Mouse (Mus musculus): ENCODE measurements around the gene Hoxa13.

Gene Hoxa13

GRCm38 (mm10) chr6:52221337-52221992 lies 39.2 kb downstream of the Hoxa13 start, which contains the start of gene Hoxa7:
Gene Hoxa7, minus strand, starts transcription at chr6:52221854.
- DNase-seq = peak; percentile 97

DNA sequence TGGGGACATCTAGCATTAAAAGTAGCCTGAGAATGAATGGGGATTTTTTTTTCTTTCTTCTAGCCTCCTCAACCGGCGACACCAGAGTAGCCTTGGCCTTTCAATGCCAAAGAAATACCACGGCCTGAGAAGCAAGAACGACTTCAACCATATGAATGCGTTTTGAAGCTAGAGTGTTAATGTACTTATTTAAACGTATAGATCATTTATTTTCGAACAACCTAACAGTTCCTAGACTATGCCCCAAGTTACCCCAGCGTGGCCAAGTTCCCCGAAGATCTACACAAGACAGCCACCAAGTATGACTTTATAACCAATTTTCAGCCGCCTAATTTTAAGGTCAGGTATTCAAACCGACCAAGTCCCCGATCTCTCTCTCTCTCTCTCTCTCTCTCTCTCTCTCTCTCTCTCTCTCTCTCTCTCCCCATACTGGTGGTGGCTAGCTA lies 39.8 kb downstream of the Hoxa13 start:
- DNase-seq = no peak

DNA sequence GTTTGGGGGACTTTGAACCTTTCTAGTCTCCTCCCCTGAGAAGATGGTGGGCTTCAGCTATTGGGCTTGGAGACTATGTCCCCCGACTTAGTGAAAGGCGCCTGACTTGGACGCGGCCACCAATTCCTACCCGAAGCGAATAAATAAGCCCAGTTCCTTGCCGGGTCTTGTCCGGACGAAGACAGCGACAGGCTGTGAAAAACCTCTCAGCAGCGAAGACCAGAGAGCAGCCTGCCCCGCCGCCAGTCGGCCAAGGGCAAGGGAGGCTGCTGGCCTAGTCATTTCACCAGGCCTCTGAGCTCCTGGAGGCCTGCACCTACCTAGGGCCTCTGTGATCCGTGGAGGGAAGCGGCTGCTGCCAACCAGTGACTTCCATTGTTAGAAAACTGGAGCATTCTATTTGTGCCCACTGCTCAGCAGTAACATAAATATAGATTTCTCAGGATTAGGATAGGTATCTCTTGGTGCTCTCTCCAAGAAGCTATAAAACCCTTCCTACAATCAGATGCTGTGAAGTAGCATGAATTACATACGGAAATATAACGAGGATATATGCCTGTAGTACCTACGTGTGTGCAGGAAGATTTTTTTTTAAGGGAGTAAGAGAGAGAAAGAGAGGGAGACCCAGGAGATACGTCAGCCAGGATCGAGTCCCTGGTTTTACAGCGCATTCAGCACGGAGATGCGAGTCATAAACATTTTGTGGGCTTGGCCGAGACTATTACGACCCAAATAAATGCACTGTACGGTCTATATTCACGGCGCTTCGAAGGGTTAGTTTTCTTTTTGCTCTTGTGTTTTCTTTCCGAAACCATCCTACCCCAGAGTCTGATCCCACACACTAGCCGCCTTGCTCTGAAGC lies 40.4 kb downstream of the Hoxa13 start:
- DNase-seq = peak; percentile 75

DNA sequence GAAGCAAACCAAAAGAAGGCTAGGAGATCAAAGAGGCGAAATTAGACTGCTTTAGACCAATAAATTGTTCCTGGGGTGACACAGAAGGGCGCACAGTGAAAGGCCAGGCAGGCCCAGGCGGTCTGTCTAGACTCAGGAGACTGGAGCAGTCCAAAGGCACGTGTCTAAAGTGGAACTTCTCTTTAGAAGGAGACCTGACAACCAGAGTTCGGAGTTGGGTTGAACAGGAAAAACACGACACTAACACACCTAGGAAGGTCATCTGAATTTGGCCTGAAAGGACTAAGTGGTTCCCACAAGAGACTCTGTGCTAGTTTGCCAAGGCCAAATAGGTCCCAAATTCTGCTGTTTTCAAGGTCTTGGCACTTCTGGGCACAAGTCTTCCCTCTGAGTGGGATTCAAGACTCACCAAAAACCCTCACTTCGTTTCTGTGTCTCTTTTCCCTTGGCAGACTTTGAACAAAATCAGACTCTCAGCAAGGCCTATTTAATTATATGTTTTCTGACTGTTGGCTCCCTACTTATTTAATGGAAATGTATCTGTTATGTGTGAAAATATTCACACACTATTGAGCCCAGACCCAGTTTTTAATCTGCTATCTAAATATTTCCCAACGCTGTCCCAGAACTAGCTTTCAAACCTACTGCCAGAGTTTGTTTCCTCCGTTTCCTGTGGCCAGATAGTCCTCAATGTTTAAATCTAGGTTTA lies 41.3 kb downstream of the Hoxa13 start:
- peak; percentile 54 for DNase-seq

- peak; percentile 45 for DNase-seq
These were observed 42.0 kb downstream of the Hoxa13 start for GRCm38 (mm10) chr6:52218643-52219215.

DNA sequence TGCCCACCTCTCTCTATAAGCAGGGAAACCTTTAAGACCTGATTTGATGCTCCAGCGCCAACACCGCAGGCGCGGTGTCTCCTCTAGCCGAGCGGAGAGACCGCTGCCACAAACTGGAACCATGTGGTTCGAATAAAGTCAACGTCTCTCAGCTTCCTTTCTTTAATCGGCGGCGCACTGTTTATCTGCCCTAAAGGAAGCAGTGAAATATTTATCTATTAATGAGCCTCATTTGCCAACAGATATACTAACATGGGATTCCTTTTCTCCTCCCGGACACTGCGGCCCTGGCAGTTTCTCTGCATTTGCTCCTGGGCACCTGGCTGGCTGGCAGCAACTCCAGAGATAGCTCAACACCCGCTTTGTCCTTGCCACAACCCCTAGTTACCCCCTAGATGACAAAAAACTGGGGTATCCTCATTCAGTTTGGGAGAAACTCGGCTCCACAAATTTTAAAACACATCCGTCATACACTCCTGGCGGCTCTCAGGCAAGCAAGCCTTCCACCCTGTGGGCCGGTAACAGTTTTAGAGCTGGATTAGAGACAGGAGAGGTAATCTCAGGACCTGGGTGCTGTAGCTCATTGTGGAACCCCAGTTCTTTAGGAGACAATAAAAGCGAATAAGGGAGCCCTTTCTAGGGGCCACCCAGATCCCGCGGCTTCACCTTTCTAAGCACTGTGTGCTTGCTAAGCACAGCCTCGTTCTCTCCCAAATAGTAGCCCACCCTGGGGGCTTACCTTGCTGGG lies 42.6 kb downstream of the Hoxa13 start:
- DNase-seq = peak; percentile 52

DNA sequence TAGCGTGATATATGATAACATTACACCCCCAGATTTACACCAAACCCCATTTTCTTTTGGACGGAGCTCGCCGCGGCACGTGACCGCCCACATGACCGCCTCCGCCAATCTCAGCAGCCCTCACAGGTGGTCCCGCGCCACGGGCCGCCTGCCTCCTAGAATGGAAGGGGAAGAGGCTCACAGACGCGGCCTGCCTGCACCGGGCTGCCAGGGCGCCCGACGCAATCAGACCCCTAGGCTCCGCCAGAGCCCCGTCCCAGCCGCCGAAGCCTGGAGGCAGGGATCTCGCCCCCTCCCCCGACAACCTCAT lies 43.3 kb downstream of the Hoxa13 start:
- DNase-seq = peak; percentile 96

DNA sequence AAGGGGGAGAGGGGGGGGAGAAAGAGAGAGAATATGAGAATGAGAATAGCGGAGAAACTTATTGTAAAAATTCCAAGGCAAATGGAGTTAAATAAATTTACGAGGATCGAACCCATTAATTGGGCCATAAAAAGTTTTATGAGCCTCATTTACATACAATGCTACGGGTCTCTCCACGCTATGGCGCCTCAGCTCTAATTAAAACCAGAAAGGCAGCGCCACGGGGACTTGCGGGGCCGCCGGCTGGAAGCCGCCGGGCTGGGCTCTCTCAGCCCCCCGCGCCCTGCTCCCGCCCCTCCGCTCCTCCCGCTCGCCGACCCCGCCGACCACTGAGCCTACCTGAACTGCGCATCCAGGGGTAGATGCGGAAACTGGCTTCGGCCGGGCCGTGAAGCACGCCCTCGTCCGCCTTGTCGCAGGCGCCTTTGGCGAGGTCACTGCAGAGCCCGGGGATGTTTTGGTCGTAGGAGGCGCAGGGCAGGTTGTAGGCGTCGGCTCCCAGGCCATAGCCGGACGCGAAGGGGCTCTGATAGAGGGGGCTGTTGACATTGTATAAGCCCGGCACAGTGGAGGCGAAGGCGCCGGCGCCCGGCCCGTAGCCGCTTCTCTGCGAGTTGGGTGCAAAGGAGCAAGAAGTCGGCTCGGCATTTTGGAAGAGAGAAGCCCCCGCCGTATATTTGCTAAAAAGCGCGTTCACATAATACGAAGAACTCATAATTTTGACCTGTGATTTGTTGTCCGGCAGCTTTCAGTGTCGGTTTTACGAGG lies 43.8 kb downstream of the Hoxa13 start:
- no peak for DNase-seq

DNA sequence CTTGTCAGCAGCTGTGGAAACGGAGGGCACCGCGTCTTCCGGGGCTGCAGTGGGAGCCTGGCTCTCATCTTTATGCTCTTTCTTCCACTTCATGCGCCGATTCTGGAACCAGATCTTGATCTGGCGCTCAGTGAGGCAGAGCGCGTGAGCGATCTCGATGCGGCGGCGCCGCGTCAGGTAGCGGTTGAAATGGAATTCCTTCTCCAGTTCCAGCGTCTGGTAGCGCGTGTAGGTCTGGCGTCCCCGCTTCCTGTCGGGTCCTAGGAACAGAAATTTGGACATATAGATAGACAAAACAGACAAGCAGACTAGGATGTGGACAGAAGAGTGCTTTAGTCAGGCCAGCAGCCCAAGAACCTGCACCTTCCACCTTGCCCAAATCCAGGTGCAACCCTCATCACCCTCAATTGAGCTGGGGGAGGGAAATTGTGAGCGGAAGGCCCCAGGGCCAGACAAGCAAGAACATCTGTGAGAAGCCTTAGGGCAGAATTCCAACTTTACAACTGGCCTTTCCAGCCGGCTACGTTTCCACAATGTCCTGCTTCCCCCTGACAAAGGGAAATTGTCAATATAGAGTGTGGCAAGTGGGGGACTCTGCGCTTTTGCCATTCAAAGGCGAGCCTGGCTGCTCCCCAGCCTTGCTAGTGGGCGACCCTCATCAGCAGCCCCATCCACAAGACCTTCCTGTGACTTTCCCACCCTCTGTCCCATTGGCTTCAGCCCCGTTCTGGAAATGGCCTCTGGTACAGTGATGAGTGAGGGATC lies 44.7 kb downstream of the Hoxa13 start:
- DNase-seq = peak; percentile 52

GRCm38 (mm10) chr6:52215070-52215469 lies 45.6 kb downstream of the Hoxa13 start:
- peak; percentile 31 for DNase-seq

DNA sequence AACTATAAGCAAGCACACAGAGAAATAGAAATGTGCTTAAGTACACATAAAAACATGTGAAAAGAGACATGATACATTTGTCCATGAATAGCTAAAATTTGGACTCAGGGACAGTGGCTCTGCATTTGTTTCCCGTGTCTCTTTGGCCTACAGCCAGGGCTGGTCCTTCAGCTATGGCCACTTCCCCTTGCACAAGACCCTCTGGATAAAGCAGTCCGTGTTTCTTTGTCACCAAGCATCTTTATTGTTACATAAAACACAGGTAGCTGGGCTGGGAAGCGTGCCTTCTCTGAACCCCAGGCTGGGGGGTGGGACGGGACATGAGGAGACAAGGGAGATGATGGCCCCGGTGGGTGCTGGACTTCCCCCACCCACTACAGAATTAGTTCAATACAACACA lies 46.4 kb downstream of the Hoxa13 start:
- peak; percentile 36 for DNase-seq

- peak; percentile 92 for DNase-seq
These were observed 47.3 kb downstream of the Hoxa13 start, which contains the start of the genes Hoxa3 and Gm28308 for GRCm38 (mm10) chr6:52213119-52213986. Gene Hoxa3, minus strand, starts transcription at chr6:52213336. Gene Gm28308, minus strand, starts transcription at chr6:52213339.

DNA sequence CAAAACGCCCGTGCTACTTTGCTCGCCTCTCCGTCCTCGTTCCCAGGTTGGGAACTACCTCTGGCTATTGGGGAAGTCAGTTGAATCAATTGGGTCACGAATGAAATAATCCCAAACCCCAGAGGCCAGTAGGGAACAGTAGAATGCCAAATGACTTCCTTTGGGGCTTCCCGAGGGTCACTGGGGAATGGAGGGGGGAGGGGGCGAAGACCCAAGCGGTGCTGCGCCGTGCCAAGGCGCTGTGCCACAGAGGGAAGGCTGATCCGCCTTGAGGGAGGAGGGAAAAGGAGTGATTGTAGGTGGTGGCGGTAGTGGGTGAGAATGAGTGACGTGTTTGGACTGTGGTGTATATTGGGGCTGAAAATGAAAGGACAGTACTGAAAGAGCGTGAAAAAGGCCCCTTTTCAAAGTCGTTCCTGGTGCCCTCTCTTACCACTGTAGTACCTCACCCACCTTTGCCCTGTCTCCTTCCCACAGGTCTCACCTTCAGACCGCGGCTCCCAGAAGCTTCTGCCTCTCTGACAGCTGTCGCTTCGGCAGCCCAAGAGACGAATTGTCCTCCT lies 48.0 kb downstream of the Hoxa13 start:
- peak; percentile 86 for DNase-seq

GRCm38 (mm10) chr6:52211961-52212360 lies 48.7 kb downstream of the Hoxa13 start:
- DNase-seq = no peak

GRCm38 (mm10) chr6:52211170-52211935 lies 49.3 kb downstream of the Hoxa13 start:
- peak; percentile 89 for DNase-seq

DNA sequence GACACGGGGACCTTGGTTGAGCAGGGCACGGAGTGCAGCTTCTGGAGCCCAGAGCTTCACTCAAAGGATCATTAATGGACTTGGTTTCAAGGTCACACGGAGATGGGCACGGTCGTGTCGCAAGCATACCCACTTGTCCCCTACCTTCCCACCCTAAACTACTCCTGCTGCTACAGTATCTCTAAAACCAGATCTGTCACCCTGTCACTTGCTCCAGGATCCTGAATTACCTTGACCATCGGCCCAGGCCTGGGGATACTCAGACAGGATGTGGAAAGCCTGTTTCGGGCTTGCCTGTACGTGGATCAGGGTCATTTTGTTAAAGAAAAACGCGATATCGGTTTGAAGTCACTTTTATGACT lies 51.0 kb downstream of the Hoxa13 start:
- peak; percentile 37 for DNase-seq

DNA sequence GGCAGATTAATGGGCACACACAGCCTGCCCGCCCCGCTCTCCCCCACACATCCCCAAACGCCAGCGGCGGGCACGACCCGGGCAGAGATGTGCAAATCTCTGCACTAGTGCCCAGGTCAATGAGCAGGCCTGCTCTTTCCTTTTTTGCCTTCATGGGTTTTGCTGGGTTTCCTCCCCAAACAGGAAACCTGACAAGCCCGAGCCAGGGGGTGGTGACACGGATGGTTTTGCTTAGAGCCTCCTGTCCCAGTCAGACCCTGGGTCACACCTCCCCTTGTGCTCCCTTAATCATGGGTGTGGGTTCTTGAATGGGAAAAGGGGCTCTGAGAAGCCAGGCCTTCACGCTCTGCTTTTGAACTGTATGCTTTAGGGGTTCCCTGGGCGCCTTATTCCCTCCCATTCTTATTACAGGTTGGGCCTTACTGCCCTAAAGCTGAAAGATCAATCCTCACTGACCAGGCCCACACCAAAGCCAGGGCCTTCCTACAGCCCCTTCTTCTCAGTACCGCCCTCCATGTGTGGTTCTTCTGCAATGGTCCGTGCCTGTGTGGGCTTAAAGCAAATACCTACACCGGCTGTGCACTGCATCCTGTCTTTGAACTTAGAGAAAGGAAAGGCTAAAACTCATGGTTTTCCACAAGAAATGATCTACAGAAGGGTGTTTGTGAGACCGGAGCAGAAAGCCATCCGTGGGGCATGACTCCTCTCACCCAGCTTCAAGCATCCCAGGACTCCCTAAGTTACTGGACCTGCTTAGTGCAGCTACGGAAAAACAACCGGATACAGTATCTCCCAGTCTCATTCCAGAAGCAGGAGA lies 51.6 kb downstream of the Hoxa13 start:
- DNase-seq = no peak
